Mouse (Mus musculus): ENCODE data around the gene Gm3264.
"Not testable (repeated sequence)": the region's sequence is repeated elsewhere in the genome, so short reads cannot be mapped to it uniquely, and the experiment has no call there.

The Gm3264 gene

DNA sequence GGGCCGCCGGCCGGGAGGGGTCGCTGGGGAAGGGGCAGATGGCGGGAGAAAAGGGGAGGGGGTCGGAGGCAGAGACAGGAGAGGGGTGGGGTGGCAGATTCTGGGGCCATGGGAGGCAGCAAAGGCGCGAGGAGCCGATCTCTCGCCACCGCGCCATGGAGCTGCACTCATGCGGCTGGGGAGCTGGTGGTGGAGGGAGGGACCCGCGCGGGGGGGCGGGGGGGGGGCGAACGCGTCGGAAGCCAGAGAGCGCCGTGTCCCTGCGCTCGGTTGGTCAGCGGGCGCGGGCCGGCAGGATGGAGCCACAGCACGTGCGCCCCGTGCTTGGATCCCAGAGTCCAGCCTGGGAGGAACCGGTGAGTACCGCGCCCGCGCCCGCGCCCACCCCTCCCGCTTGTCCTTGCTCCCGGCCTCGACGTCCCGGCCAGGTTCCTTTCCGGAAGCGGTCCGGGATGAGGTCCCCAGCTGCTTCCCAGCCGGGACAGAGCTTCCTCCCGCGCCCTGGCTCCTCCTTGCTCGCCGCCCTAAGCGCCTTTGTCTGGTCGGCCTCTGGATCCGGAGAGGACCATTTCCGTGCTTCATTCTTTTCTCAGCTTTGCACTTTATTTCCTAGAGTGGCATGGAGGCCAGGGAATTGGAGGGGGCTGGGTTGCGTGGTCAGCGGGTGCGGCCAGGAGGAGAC lies at the start of gene Gm3264:
Gene Gm3264, plus strand, starts transcription at position 278 of the 682 bp plus-strand sequence.
- peak; percentile 15 for DNase-seq

DNA sequence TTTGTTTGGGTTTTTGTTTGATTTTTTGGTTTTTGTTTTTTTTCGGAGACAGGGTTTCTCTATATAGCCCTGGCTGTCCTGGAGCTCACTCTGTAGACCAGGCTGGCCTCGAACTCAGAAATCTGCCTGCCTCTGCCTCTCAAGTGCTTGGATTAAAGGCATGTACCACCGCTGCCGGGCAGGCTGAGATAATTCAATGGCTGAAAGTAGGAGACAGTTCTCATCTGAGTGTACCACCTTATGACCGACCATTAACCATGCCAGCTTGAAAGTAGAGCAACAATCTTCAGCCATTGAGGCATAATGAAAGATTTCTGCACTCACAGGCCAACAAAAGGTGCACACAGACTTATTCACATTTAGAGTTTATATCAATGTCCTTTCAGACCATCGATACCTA lies 49.0 kb upstream of the Gm3264 start:
- DNase-seq: peak; percentile 1

DNA sequence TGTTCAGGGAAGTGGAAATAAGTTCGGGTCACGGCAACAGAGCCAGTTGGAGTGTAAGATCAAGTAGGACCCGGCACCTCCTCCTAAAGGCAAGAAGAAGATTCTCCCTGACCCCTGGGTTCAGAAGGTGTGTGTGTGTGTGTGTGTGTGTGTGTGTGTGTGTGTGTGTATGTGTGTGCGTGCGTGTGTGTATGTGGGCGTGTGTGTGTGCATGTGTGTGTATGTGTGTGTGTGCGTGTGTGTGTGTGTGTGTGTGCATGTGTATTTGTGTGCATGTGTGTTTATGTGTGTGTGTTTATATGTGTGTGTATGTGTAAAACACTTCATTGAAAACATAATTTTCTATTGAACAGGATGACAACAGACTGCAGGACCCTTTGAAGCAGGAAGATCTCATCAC lies 33.4 kb upstream of the Gm3264 start:
- DNase-seq: not testable (repeated sequence)

DNA sequence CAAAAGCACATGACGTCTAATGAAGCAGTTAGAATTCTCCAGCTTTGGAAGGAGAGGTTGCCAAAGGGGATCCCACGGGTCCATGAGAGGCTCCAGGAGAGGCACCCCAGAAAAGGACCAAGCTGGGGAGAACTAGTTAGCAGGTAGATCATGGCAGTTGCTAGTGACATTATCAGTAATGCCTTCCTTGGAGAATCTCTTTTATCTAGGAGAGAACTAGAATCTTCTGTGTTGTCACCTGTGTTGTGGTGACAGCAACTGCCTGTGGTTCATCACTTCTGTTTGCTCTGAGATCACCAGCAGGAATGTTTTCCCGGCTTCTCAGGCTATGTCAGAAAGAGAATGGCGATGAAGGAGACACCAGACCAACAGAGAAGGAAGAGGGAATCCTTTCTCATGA lies 17.6 kb upstream of the Gm3264 start, which contains the start of gene Gm3269:
Gene Gm3269, plus strand, starts transcription at position 301 of the 400 bp plus-strand sequence.
- not testable (repeated sequence) for DNase-seq

DNA sequence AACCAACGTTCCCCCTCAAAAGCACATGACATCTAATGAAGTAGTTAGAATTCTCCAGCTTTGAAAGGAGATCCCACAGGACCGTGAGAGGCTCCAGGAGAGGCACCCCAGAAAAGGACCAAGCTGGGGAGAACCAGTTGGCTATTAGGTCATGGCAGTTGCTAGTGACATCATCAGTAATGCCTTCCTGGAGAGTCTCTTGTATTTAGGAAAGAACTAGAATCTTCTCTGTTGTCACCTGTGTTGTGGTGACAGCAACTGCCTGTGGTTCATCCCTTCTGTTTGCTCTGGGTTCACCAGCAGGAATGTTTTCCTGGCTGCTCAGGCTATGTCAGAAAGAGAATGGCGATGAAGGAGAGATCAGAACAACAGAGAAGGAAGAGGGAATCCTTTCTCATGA lies 36.7 kb downstream of the Gm3264 start, which contains the start of gene Gm3278:
Gene Gm3278, plus strand, starts transcription at position 301 of the 400 bp plus-strand sequence.
- DNase-seq: not testable (repeated sequence)
